Mouse (Mus musculus): Measurements from ENCODE around the gene Dscam. TPM values are rescaled to one million over a fixed set of nuclear protein-coding genes. Genes with fewer than 3 reads are reported as not detected.

Gene Dscam
- total RNA-seq, 4 experiments from 2014 or later = 32.6 to 39.6 (median 34.8) TPM

- peak in 1 of 2 experiments; percentile 41 for DNase-seq (ENCODE audit: low spot score in 2 of 2)
Observed at GRCm38 (mm10) chr16:96671603-96672374, 498.8 kb downstream of the Dscam start.

- peak in 1 of 2 experiments; percentile 55 for DNase-seq (ENCODE audit: low spot score in 2 of 2)
Observed at GRCm38 (mm10) chr16:96669706-96670105, 500.8 kb downstream of the Dscam start.

GRCm38 (mm10) chr16:96668478-96668877 lies 502.1 kb downstream of the Dscam start:
- DNase-seq (ENCODE audit: low spot score in 2 of 2) = no peak

- no peak for DNase-seq (ENCODE audit: low spot score in 2 of 2)
Observed at GRCm38 (mm10) chr16:96661073-96661472, 509.5 kb downstream of the Dscam start.

- no peak for DNase-seq (ENCODE audit: low spot score in 2 of 2)
Observed at GRCm38 (mm10) chr16:96659275-96659674, 511.3 kb downstream of the Dscam start.

GRCm38 (mm10) chr16:96655548-96655947 lies 515.0 kb downstream of the Dscam start:
- no peak for DNase-seq (ENCODE audit: low spot score in 2 of 2)

- no peak for DNase-seq (ENCODE audit: low spot score in 2 of 2)
Observed at GRCm38 (mm10) chr16:96654054-96654453, 516.5 kb downstream of the Dscam start.

GRCm38 (mm10) chr16:96651444-96651843 lies 519.1 kb downstream of the Dscam start:
- DNase-seq (ENCODE audit: low spot score in 2 of 2) = no peak

GRCm38 (mm10) chr16:96640101-96640500 lies 530.5 kb downstream of the Dscam start:
- no peak for DNase-seq (ENCODE audit: low spot score in 2 of 2)

GRCm38 (mm10) chr16:96635916-96636315 lies 534.6 kb downstream of the Dscam start:
- no peak for DNase-seq (ENCODE audit: low spot score in 2 of 2)

GRCm38 (mm10) chr16:96634791-96635143 lies 535.8 kb downstream of the Dscam start:
- no peak for DNase-seq (ENCODE audit: low spot score in 2 of 2)

- DNase-seq (ENCODE audit: low spot score in 2 of 2) = peak; percentile 56 to 66
Observed at GRCm38 (mm10) chr16:96634097-96634790, 536.3 kb downstream of the Dscam start.

GRCm38 (mm10) chr16:96630241-96630640 lies 540.3 kb downstream of the Dscam start:
- DNase-seq (ENCODE audit: low spot score in 2 of 2) = no peak

GRCm38 (mm10) chr16:96629623-96630022 lies 540.9 kb downstream of the Dscam start:
- no peak for DNase-seq (ENCODE audit: low spot score in 2 of 2)

- no peak for DNase-seq (ENCODE audit: low spot score in 2 of 2)
Observed at GRCm38 (mm10) chr16:96625468-96625867, 545.1 kb downstream of the Dscam start.

GRCm38 (mm10) chr16:96624570-96625411 lies 545.8 kb downstream of the Dscam start:
- no peak for DNase-seq (ENCODE audit: low spot score in 2 of 2)

GRCm38 (mm10) chr16:96620861-96621260 lies 549.7 kb downstream of the Dscam start:
- DNase-seq (ENCODE audit: low spot score in 2 of 2) = no peak

GRCm38 (mm10) chr16:96620402-96620801 lies 550.1 kb downstream of the Dscam start:
- DNase-seq (ENCODE audit: low spot score in 2 of 2) = peak; percentile 57 to 60

GRCm38 (mm10) chr16:96617772-96618171 lies 552.8 kb downstream of the Dscam start:
- no peak for DNase-seq (ENCODE audit: low spot score in 2 of 2)

GRCm38 (mm10) chr16:96613275-96613674 lies 557.3 kb downstream of the Dscam start:
- DNase-seq (ENCODE audit: low spot score in 2 of 2) = no peak

- DNase-seq (ENCODE audit: low spot score in 2 of 2) = peak in 1 of 2 experiments; percentile 58
Observed at GRCm38 (mm10) chr16:96610806-96611205, 559.7 kb downstream of the Dscam start.

- no peak for DNase-seq (ENCODE audit: low spot score in 2 of 2)
Observed at GRCm38 (mm10) chr16:96602206-96602605, 568.3 kb downstream of the Dscam start.
